Mouse (Mus musculus) forebrain, embryonic 15.5 days (tissue): Measurements from ENCODE around the gene Fam166a. TPM values are rescaled to one million over a fixed set of nuclear protein-coding genes. Genes with fewer than 3 reads are reported as not detected.
A peak's percentile ranks its signal among the peaks of the same experiment; 100 is the strongest.
"Not testable (repeated sequence)": the region's sequence is repeated elsewhere in the genome, so short reads cannot be mapped to it uniquely, and the experiment has no call there.

Source experiments
- ATAC-seq: fragments of 200-750 bp; cut with Nextera tagmentation; replicated peaks from 2 replicates; pipeline ENCODE4 v1.8.0; 2017; ENCODE audit warnings: mild to moderate bottlenecking, moderate TSS enrichment, moderate library complexity
- H3K27ac ChIP-seq: fragments of 300-500 bp; sonication (generic); replicated peaks from 2 replicates; pipeline ENCODE4 v1.5.1; 2015; ENCODE audit warnings: mild to moderate bottlenecking, inconsistent platforms
- H3K27me3 ChIP-seq: fragments of 300-500 bp; sonication (generic); 2 replicates; pipeline ENCODE4 v1.6.1; 2015; ENCODE audit warnings: inconsistent platforms
- H3K36me3 ChIP-seq: fragments of 300-500 bp; sonication (generic); 2 replicates; pipeline ENCODE4 v1.6.1; 2015; ENCODE audit warnings: mild to moderate bottlenecking, inconsistent platforms
- H3K4me1 ChIP-seq: fragments of 300-500 bp; sonication (generic); 2 replicates; pipeline ENCODE4 v1.6.1; 2015; ENCODE audit warnings: inconsistent platforms
- H3K4me2 ChIP-seq: fragments of 300-500 bp; sonication (generic); replicated peaks from 2 replicates; pipeline ENCODE4 v1.6.1; 2015; ENCODE audit warnings: mild to moderate bottlenecking, inconsistent platforms
- H3K4me3 ChIP-seq: fragments of 300-500 bp; sonication (generic); 2 replicates; pipeline ENCODE4 v1.5.1; 2015; ENCODE audit warnings: mild to moderate bottlenecking, inconsistent platforms
- H3K9ac ChIP-seq: fragments of 300-500 bp; sonication (generic); replicated peaks from 2 replicates; pipeline ENCODE4 v1.6.1; 2015; ENCODE audit warnings: mild to moderate bottlenecking, inconsistent platforms
- H3K9me3 ChIP-seq: fragments of 300-500 bp; sonication (generic); 2 replicates; pipeline ENCODE4 v1.6.1; 2016; ENCODE audit warnings: inconsistent platforms
- WGBS: fragments of 180-500 bp; shearing (Covaris S2); methylation state at CpG from one replicate; pipeline ENCODE4 v1.1.7; 2015; ENCODE audit warnings: mixed read lengths; 5-methylcytosine and 5-hydroxymethylcytosine counted together
- polyA plus RNA-seq: library from polyadenylated mRNA; unstranded; fragments of >200 nt; fragmentation: Nextera tagmentation; extraction: Ambion mirVana; gene quantifications from 2 replicates; pipeline ENCODE4 v1.2.1, GENCODE M21; 2015

Fam166a gene
- polyA plus RNA-seq, 1 experiment from 2014 or later: not detected

- ATAC-seq: peak; percentile 33
- Histone ChIP-seq H3K4me3 (peak overlapping the region; percentile 59), H3K27ac (peak overlapping the region; percentile 77; the same call in 1 of the 2 replicates), H3K9me3 (no peaks in the 10 kb centered on the region), H3K9ac (peak overlapping the region; percentile 49), H3K36me3 (no peaks in the 10 kb centered on the region), H3K4me1 (peaks cover 29% of the 10 kb centered on the region), H3K27me3 (peaks cover 5% of the 10 kb centered on the region; the same call in 1 of the 2 replicates), H3K4me2 (peak overlapping the region; percentile 91)
- 42% methylated on average over 8 of the region's 8 CpGs for WGBS
These were observed 21.8 kb downstream of the Fam166a start for GRCm38 (mm10) chr2:25240310-25240709.

GRCm38 (mm10) chr2:25240723-25241437 is 22.3 kb downstream of the Fam166a start:
- peak overlapping the region; percentile 59 for H3K4me3 ChIP-seq
- H3K36me3 ChIP-seq: peaks cover 4% of the 10 kb centered on the region; the same call in 1 of the 2 replicates
- no peaks in the 10 kb centered on the region for H3K9me3 ChIP-seq
- ATAC-seq: peak; percentile 84
- H3K4me1 ChIP-seq: peaks cover 29% of the 10 kb centered on the region
- H3K9ac ChIP-seq: peak overlapping the region; percentile 49
- peaks cover 5% of the 10 kb centered on the region; the same call in 1 of the 2 replicates for H3K27me3 ChIP-seq
- under 1% methylated on average over 29 of the region's 29 CpGs for WGBS
- H3K4me2 ChIP-seq: peak overlapping the region; percentile 91
- H3K27ac ChIP-seq: peak overlapping the region; percentile 77

DNA sequence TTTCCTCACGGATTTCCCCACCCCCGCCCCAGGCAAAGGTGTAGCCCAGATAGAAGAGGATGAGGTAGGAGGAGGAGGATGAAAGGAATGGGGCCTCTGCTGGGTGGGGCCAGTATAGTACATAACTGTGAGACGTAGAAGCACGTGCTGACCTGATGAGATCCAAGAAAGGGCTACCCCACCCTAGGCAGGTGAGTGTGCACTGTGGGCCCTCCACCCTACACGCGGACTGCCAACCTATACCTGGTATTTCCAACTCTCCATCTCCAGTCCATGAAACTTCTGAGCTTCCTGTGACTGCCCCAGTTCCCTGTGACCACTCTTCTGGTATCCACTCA is 22.9 kb downstream of the Fam166a start:
- ATAC-seq: peak; percentile 15; the same call in 1 of the 2 replicates
- peak overlapping the region; percentile 59 for H3K4me3 ChIP-seq

DNA sequence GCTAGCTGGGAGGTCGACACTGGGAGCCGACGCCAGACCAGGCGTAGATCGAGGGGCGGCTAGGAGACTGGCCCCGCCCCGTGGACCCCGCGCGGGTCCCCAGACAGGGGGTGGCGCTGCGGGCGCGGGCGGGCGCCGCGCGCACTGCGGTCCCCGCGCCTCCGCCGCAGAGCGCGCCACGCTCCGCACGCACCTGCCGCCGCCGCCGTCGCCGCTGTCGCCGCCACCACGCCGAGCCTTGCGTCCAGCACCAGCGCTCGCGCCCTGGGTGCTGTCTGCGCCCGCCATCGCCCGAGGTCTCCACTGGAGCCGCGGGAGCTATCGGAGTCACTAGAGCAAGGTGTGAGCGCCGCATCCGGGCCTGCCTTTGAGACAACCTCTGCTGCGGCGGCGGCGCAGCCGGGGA is 23.6 kb downstream of the Fam166a start, which contains the start of the genes Rnf208 and Cysrt1:
Rnf208 (plus strand) TSS at position 155 of the 406 bp plus-strand sequence.
Cysrt1 (minus strand) TSS at position 352 of the 406 bp plus-strand sequence.
- no peaks in the 10 kb centered on the region for H3K9me3 ChIP-seq
- peak within 1 kb of the TSS; percentile 73 for H3K9ac ChIP-seq
- peaks cover 5% of the 10 kb centered on the region; the same call in 1 of the 2 replicates for H3K27me3 ChIP-seq
- peak within 1 kb of the TSS; percentile 77 for H3K27ac ChIP-seq
- under 1% methylated on average over 57 of the region's 59 CpGs for WGBS
- H3K36me3 ChIP-seq: peaks cover 12% of the 10 kb centered on the region; the same call in 1 of the 2 replicates
- H3K4me1 ChIP-seq: peaks cover 29% of the 10 kb centered on the region
- peak within 1 kb of the TSS; percentile 91 for H3K4me2 ChIP-seq
- ATAC-seq: peak; percentile 49
- H3K4me3 ChIP-seq: peak within 1 kb of the TSS; percentile 59

More for the DNA sequence above, 22.9 kb downstream of the Fam166a start:
- Histone ChIP-seq H3K27me3 (peaks cover 5% of the 10 kb centered on the region; the same call in 1 of the 2 replicates), H3K9ac (peak overlapping the region; percentile 73), H3K4me2 (peak overlapping the region; percentile 91), H3K27ac (peak overlapping the region; percentile 77), H3K36me3 (peaks cover 9% of the 10 kb centered on the region; the same call in 1 of the 2 replicates), H3K9me3 (no peaks in the 10 kb centered on the region), H3K4me1 (peaks cover 29% of the 10 kb centered on the region)
- WGBS: 17% methylated on average over 6 of the region's 6 CpGs

- WGBS: 77% methylated on average over 8 of the region's 8 CpGs
- Histone ChIP-seq H3K9me3 (no peaks in the 10 kb centered on the region), H3K4me2 (peak overlapping the region; percentile 91), H3K9ac (peak overlapping the region; percentile 73), H3K4me3 (peak overlapping the region; percentile 59), H3K36me3 (peaks cover 21% of the 10 kb centered on the region; the same call in 1 of the 2 replicates), H3K27me3 (no peaks in the 10 kb centered on the region), H3K27ac (no peak overlapping the region), H3K4me1 (peaks cover 29% of the 10 kb centered on the region)
- ATAC-seq: no peak
These were observed 24.8 kb downstream of the Fam166a start for GRCm38 (mm10) chr2:25243342-25243741.

DNA sequence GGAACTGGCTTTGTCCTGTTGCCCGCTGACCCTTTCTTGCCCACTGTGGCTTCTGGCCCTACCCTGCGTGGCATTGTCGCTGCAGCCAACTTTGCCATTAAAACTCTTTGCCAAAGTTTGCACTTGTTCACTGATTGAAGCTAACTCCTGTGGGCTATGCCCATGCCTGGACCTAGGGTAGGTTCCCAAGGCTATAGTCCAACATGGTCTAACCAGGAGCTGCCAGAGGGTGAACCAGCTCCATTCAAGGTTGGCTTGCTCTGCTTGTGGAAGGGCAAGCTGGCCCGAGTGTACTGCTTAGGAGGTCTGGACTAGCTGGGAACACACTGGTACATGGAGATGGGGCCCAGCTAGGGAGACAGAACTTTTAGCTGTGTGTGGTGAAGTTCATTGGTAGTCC is 25.6 kb downstream of the Fam166a start:
- Histone ChIP-seq H3K27me3 (no peaks in the 10 kb centered on the region), H3K4me3 (no peak overlapping the region), H3K9ac (no peak overlapping the region), H3K9me3 (no peaks in the 10 kb centered on the region), H3K27ac (no peak overlapping the region), H3K4me2 (no peak overlapping the region), H3K36me3 (peaks cover 24% of the 10 kb centered on the region), H3K4me1 (peaks cover 29% of the 10 kb centered on the region)
- no peak for ATAC-seq
- WGBS: 91% methylated on average over 4 of the region's 4 CpGs

- WGBS: 90% methylated on average over 10 of the region's 10 CpGs
- H3K27me3 ChIP-seq: no peaks in the 10 kb centered on the region
- H3K36me3 ChIP-seq: peaks cover 35% of the 10 kb centered on the region
These were observed 27.9 kb downstream of the Fam166a start, which contains the start of gene AL732309.1 for GRCm38 (mm10) chr2:25246183-25247072. Gene AL732309.1, minus strand, starts transcription at chr2:25246863.

GRCm38 (mm10) chr2:25252331-25252730 is 33.8 kb downstream of the Fam166a start:
- peaks cover 21% of the 10 kb centered on the region for H3K36me3 ChIP-seq
- WGBS: 81% methylated on average over 1 of the region's 1 CpGs

More at GRCm38 (mm10) chr2:25246183-25247072, 27.9 kb downstream of the Fam166a start, which contains the start of gene AL732309.1:
- no peak within 1 kb of the TSS for H3K9ac ChIP-seq
- peaks cover 19% of the 10 kb centered on the region for H3K4me1 ChIP-seq
- ATAC-seq: no peak
- H3K9me3 ChIP-seq: no peaks in the 10 kb centered on the region
- H3K4me2 ChIP-seq: no peak within 1 kb of the TSS
- no peak within 1 kb of the TSS for H3K27ac ChIP-seq
- no peak within 1 kb of the TSS for H3K4me3 ChIP-seq

DNA sequence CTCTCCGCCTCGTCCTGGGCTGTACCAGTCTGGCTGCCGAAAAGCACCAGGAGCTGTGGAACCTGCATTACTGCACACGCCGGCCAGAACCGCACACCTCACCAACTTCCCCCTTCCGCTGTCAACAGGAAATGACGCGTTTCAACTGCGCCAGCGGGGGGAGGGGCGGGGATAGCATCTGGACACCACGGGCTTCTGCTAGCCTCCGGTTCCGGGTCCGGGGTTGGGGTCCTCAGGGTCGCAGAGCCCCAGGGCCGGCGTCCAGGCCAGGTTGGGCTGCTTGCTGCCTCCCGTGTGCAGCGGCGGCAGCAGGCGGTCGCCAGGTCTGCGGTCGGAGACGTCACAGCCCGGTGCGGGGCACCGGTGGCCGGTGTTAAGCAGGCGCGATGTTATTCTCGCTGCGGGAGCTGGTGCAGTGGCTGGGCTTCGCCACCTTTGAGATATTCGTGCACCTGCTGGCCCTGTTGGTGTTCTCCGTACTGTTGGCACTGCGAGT is 36.8 kb downstream of the Fam166a start, which contains the start of gene Tmem203:
Tmem203 (plus strand) TSS at position 156 of the 496 bp plus-strand sequence.
- peak within 1 kb of the TSS; percentile 87 for H3K9ac ChIP-seq
- WGBS: under 1% methylated on average over 39 of the region's 39 CpGs
- H3K4me2 ChIP-seq: peak within 1 kb of the TSS; percentile 98
- ATAC-seq: peak; percentile 92
- peak within 1 kb of the TSS; percentile 88 for H3K4me3 ChIP-seq
- no peaks in the 10 kb centered on the region for H3K9me3 ChIP-seq
- H3K27me3 ChIP-seq: no peaks in the 10 kb centered on the region
- peaks cover under 1% of the 10 kb centered on the region; the same call in 1 of the 2 replicates for H3K36me3 ChIP-seq
- peaks cover 24% of the 10 kb centered on the region for H3K4me1 ChIP-seq
- peak within 1 kb of the TSS; percentile 84 for H3K27ac ChIP-seq

More at GRCm38 (mm10) chr2:25252331-25252730, 33.8 kb downstream of the Fam166a start:
- H3K9ac ChIP-seq: no peak overlapping the region
- H3K9me3 ChIP-seq: no peaks in the 10 kb centered on the region
- H3K27ac ChIP-seq: no peak overlapping the region
- H3K4me1 ChIP-seq: peaks cover 22% of the 10 kb centered on the region
- H3K27me3 ChIP-seq: no peaks in the 10 kb centered on the region
- no peak overlapping the region for H3K4me3 ChIP-seq
- ATAC-seq: no peak
- no peak overlapping the region for H3K4me2 ChIP-seq

- peaks cover 24% of the 10 kb centered on the region for H3K4me1 ChIP-seq
These were observed 38.0 kb downstream of the Fam166a start for GRCm38 (mm10) chr2:25256443-25257109.

DNA sequence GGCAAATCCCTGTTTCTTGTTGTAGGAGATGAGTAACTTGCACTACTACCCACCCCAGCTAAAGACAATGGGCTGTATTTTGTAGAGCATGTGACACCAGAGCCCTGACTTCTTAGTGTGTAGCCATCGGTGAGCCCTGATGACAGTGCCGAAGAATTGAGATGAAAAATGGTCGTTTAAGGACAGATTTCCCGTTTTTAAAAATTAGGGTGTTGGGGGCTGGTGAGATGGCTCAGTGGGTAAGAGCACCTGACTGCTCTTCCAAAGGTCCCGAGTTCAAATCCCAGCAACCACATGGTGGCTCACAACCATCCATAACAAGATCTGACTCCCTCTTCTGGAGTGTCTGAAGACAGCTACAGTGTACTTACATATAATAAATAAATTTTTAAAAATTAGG is 38.7 kb downstream of the Fam166a start:
- WGBS: 91% methylated on average over 5 of the region's 5 CpGs
- not testable (repeated sequence) for H3K27me3 ChIP-seq, H3K9me3 ChIP-seq, ATAC-seq, H3K9ac ChIP-seq, H3K36me3 ChIP-seq, H3K27ac ChIP-seq, H3K4me3 ChIP-seq, H3K4me2 ChIP-seq
- peaks cover 29% of the 10 kb centered on the region for H3K4me1 ChIP-seq

More at GRCm38 (mm10) chr2:25256443-25257109, 38.0 kb downstream of the Fam166a start:
- peak overlapping the region; percentile 88 for H3K4me3 ChIP-seq
- WGBS: 58% methylated on average over 12 of the region's 12 CpGs
- not testable (repeated sequence) for H3K9me3 ChIP-seq, H3K27ac ChIP-seq, H3K27me3 ChIP-seq, ATAC-seq, H3K36me3 ChIP-seq
- peak overlapping the region; percentile 87 for H3K9ac ChIP-seq
- peak overlapping the region; percentile 98 for H3K4me2 ChIP-seq
